Mouse (Mus musculus): Measurements from ENCODE around the gene Myo1b. TPM values are rescaled to one million over a fixed set of nuclear protein-coding genes. Genes with fewer than 3 reads are reported as not detected.
A peak's percentile ranks its signal among the peaks of the same experiment; 100 is the strongest.

Gene Myo1b
- total and polyA plus RNA-seq, 2 experiments from 2014 or later: 47.4 to 53.0 TPM

DNA sequence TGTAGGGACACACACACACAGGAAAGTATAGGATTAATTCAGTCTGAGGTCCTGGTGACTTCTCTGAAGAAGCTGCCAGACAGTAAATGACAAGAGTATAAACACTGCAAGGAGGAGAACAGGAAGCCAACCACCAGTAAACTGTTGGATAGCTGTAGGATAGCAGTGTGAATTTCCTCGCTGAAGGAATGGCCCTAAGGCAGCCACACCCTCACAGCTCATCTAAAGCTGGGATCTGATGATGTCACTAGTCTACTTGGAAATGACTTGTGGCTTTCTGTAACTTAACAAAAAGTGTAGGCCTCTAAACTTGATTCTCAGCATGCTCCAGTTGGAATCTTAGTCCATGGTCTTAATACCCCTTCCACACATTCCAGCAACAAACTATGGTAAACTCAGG lies 100.2 kb downstream of the Myo1b start:
- Histone ChIP-seq H3K27ac (ENCODE audit: low read depth, low read length) (no peak overlapping the region), H3K27me3 (ENCODE audit: insufficient read depth, low read length) (no peaks in the 10 kb centered on the region), H3K4me3 (ENCODE audit: low read depth, low read length) (no peak overlapping the region), H3K9ac (no peak overlapping the region), H3K4me1 (ENCODE audit: insufficient read depth) (no peaks in the 10 kb centered on the region), H3K9me3 (ENCODE audit: low read length) (no peaks in the 10 kb centered on the region), H3K4me2 (ENCODE audit: low read depth) (no peak overlapping the region), H3K36me3 (ENCODE audit: insufficient read depth) (no peaks in the 10 kb centered on the region)
- no peak for DNase-seq
- no peak for ATAC-seq
- no peak for TF ChIP-seq CTCF (IDR thresholded peaks at IDR 0.05; ENCODE audit: low read depth)
- 80% methylated on average over 1 of the region's 1 CpGs for WGBS

DNA sequence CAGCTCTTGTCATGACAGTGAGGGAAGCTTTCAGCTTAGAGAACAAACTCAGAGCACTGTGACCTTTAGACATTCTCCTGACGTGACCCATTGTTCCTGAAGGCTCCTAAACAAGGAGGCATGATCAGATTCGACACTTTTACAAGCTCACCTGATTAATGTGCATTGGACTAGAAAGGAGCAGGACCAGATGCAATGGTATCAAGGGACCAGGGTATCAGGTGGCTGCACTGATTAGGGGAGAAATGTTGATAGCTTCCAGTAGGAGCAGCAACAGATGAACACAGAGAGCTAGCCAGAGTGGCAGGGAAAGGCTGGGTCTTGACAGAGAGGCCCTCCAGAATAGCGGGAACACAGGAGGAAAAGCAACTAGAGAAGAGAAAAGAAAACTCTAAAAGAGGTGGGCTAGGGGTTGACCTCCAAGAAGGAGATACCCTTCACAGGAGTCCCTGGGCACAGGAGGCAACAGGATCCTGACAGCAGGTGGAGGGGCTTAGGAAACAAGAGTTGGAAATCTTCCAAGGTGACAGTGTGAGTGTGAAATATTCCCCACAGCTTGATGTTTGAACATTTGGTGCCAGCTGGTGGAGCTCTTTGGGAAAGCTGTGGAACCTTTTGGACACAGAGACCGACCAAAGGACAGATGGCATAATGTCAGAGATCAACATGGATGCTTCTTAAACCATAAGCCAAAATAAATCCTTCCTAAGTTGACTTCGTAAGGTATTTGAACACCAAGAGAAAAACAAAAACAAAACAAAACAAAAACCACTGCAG lies 100.8 kb downstream of the Myo1b start:
- no peaks in the 10 kb centered on the region for H3K9me3 ChIP-seq (ENCODE audit: low read length)
- H3K4me3 ChIP-seq (ENCODE audit: low read depth, low read length): no peak overlapping the region
- DNase-seq: no peak
- no peak overlapping the region for H3K4me2 ChIP-seq (ENCODE audit: low read depth)
- no peaks in the 10 kb centered on the region for H3K36me3 ChIP-seq (ENCODE audit: insufficient read depth)
- no peak for ATAC-seq
- H3K27me3 ChIP-seq (ENCODE audit: insufficient read depth, low read length): no peaks in the 10 kb centered on the region
- 67% methylated on average over 5 of the region's 5 CpGs for whole genome bisulfite sequencing
- H3K9ac ChIP-seq: no peak overlapping the region
- H3K27ac ChIP-seq (ENCODE audit: low read depth, low read length): no peak overlapping the region
- H3K4me1 ChIP-seq (ENCODE audit: insufficient read depth): no peaks in the 10 kb centered on the region
- TF ChIP-seq CTCF (IDR thresholded peaks at IDR 0.05; ENCODE audit: low read depth): no peak

DNA sequence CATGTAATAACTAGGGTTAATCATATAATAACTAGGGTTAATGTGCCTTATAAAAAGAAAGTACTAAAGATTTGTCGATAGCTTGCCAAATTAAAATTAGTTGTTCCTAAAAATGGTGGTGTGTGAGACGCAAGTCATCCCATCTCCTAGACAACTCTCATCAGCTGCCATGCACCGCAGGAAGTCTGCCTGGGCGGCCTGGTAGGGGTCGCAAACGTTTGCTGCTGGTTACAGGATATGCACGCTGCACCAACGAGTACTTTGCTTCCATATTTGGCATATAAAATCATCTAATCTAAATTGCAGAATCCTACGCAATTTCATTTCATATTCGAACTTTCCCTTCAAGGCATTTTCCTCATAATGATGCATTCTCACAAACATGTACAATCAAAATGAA lies 107.0 kb downstream of the Myo1b start:
- TF ChIP-seq CTCF (IDR thresholded peaks at IDR 0.05; ENCODE audit: low read depth): no peak

DNA sequence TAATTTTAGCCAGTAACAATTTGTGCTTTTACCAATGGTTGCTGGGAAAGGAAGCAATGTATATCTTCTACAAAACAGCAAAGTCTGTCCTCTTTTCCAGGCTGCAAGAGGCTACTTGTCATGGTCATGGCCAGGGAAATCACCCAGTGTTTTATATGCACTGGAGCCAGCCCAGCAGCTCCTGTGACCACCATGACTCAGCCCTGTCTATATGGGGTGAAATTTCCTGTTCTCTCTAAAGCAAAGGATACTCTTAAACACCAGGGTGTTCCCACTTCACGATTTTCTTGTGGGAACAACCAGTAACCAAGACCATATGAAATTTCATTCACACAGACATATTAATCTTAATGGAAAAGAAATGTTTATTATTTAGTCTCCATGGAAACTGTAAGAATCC lies 107.6 kb downstream of the Myo1b start:
- 89% methylated on average over 1 of the region's 1 CpGs for WGBS
- no peak for DNase-seq

More for the DNA sequence above, 107.0 kb downstream of the Myo1b start:
- 0 out of 2 replicates have a peak, but pooled peaks cover under 1% of the 10 kb centered on the region for H3K4me1 ChIP-seq (ENCODE audit: insufficient read depth)
- H3K27ac ChIP-seq (ENCODE audit: low read depth, low read length): no peak overlapping the region
- H3K27me3 ChIP-seq (ENCODE audit: insufficient read depth, low read length): no peaks in the 10 kb centered on the region
- WGBS: 64% methylated on average over 10 of the region's 10 CpGs
- no peak overlapping the region for H3K4me3 ChIP-seq (ENCODE audit: low read depth, low read length)
- no peak overlapping the region for H3K9ac ChIP-seq
- no peak overlapping the region for H3K4me2 ChIP-seq (ENCODE audit: low read depth)
- H3K9me3 ChIP-seq (ENCODE audit: low read length): no peaks in the 10 kb centered on the region
- no peaks in the 10 kb centered on the region for H3K36me3 ChIP-seq (ENCODE audit: insufficient read depth)
- ATAC-seq (peak; percentile 71), DNase-seq (peak; percentile 27)

DNA sequence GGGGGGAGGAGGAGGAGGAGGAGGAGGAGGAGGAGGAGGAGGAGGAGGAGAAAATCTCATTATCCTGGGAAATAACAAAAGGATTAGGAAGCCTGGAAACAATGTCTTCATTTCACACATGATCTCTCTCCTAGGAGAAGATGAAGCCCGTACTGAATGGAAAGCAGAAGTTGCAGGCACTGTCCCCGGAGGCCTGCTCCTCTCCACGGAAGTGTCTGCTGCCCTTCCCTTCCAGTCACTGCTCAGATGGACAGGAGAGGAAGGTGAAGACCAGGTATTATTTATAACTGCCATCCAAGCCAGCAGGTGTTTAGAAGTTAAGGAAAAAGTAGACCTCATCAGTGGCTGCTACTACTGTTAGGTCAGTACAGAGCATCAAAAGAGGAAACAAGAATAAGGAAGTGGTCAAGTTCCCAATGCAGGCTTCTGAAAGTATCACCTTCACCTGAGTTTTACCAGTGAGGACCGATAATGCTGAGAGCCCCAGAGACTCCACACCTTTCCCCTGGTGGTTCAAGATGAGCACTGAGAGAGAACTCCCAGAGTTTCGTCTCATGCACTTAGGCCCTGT lies 110.7 kb downstream of the Myo1b start:
- no peaks in the 10 kb centered on the region for H3K36me3 ChIP-seq (ENCODE audit: insufficient read depth)
- 0 out of 2 replicates have a peak, but pooled peaks cover 4% of the 10 kb centered on the region for H3K4me1 ChIP-seq (ENCODE audit: insufficient read depth)
- H3K27me3 ChIP-seq (ENCODE audit: insufficient read depth, low read length): no peaks in the 10 kb centered on the region
- no peak overlapping the region for H3K9ac ChIP-seq
- no peak overlapping the region for H3K27ac ChIP-seq (ENCODE audit: low read depth, low read length)
- 38% methylated on average over 5 of the region's 5 CpGs for WGBS
- TF ChIP-seq CTCF (IDR thresholded peaks at IDR 0.05; ENCODE audit: low read depth): no peak
- ATAC-seq (no peak), DNase-seq (no peak)
- H3K4me2 ChIP-seq (ENCODE audit: low read depth): no peak overlapping the region
- no peaks in the 10 kb centered on the region for H3K9me3 ChIP-seq (ENCODE audit: low read length)
- H3K4me3 ChIP-seq (ENCODE audit: low read depth, low read length): no peak overlapping the region

More for the DNA sequence above, 107.6 kb downstream of the Myo1b start:
- Histone ChIP-seq H3K4me2 (ENCODE audit: low read depth) (no peak overlapping the region), H3K4me3 (ENCODE audit: low read depth, low read length) (no peak overlapping the region), H3K9me3 (ENCODE audit: low read length) (no peaks in the 10 kb centered on the region), H3K36me3 (ENCODE audit: insufficient read depth) (no peaks in the 10 kb centered on the region), H3K4me1 (ENCODE audit: insufficient read depth) (0 out of 2 replicates have a peak, but pooled peaks cover 4% of the 10 kb centered on the region), H3K27me3 (ENCODE audit: insufficient read depth, low read length) (no peaks in the 10 kb centered on the region), H3K27ac (ENCODE audit: low read depth, low read length) (no peak overlapping the region), H3K9ac (no peak overlapping the region)
- TF ChIP-seq CTCF (IDR thresholded peaks at IDR 0.05; ENCODE audit: low read depth): no peak
- peak; percentile 32; the same call in 1 of the 2 replicates for ATAC-seq

DNA sequence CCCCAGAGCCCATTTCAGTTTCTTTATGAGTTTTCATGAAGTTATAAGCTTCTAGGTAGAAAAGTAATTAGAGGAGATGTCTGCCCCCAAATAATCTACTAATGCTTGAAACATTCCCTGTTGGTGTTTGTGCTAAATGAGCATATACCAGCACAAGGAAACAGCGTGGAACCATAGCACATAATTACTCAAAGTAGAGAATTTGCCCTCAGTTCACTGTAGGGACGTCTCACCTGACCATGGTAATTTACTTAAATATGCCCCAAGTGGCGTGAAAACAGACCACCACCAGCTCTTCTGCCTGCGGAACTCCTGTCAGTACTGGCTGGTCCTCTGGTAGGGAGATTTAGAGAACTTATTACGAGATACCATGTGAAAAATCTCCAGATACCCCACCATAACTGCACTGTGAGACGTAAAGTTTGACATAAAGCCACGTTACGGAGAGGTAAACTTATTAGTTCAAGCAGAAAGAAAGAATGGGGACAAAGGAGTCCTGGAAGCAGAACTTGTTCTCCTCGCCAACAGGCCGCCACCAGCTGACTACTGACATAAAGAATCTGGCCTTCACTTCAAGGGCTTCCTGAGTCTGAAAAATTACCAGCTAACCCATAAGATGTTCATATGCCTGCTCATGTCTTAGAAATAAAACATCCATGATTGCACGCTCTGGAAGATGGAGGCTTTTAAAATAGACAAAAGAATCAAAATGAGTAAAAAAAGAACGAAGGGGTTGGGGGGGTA lies 111.4 kb downstream of the Myo1b start:
- Histone ChIP-seq H3K4me3 (ENCODE audit: low read depth, low read length) (no peak overlapping the region), H3K27me3 (ENCODE audit: insufficient read depth, low read length) (no peaks in the 10 kb centered on the region), H3K9me3 (ENCODE audit: low read length) (no peaks in the 10 kb centered on the region), H3K27ac (ENCODE audit: low read depth, low read length) (no peak overlapping the region), H3K36me3 (ENCODE audit: insufficient read depth) (no peaks in the 10 kb centered on the region), H3K4me2 (ENCODE audit: low read depth) (no peak overlapping the region), H3K4me1 (ENCODE audit: insufficient read depth) (0 out of 2 replicates have a peak, but pooled peaks cover 4% of the 10 kb centered on the region), H3K9ac (no peak overlapping the region)
- WGBS: 43% methylated on average over 12 of the region's 12 CpGs
- ATAC-seq (no peak), DNase-seq (no peak)
- no peak for TF ChIP-seq CTCF (IDR thresholded peaks at IDR 0.05; ENCODE audit: low read depth)
